Mouse (Mus musculus) adrenal gland, postnatal 36 days (tissue): ENCODE results near the gene Stat5a. TPM values are rescaled to one million over a fixed set of nuclear protein-coding genes. Genes with fewer than 3 reads are reported as not detected.
A peak's percentile ranks its signal among the peaks of the same experiment; 100 is the strongest.

Experiments used
- DNase-seq, 2 experiments: peaks; one replicate each; pipeline ENCODE4 v3.0.0; 2021; ENCODE audit warnings: mixed read lengths in 1 of 2
- total RNA-seq, 2 experiments: library from RNA; stranded (reverse); gene quantifications; 2 replicates each; pipeline ENCODE4 v1.2.3; 2021

Stat5a gene
- total RNA-seq, 2 experiments from 2014 or later = 26.3 to 39.8 TPM

- peak; percentile 91 to 93 for DNase-seq
Measured at GRCm38 (mm10) chr11:100860198-100861048, 1.3 kb downstream of the Stat5a start.

GRCm38 (mm10) chr11:100861335-100861734, 2.2 kb downstream of the Stat5a start:
- no peak for DNase-seq

GRCm38 (mm10) chr11:100861836-100862235, 2.7 kb downstream of the Stat5a start:
- DNase-seq = no peak

- DNase-seq = no peak
Measured at GRCm38 (mm10) chr11:100863141-100863540, 4.0 kb downstream of the Stat5a start.

- no peak for DNase-seq
Measured at GRCm38 (mm10) chr11:100865618-100866017, 6.5 kb downstream of the Stat5a start.

- DNase-seq = peak; percentile 33 to 58
Measured at GRCm38 (mm10) chr11:100870256-100870967, 11.3 kb downstream of the Stat5a start.

GRCm38 (mm10) chr11:100870968-100871350, 11.8 kb downstream of the Stat5a start:
- no peak for DNase-seq

- DNase-seq = no peak
Measured at GRCm38 (mm10) chr11:100875761-100876160, 16.6 kb downstream of the Stat5a start.

GRCm38 (mm10) chr11:100879321-100880078, 20.3 kb downstream of the Stat5a start:
- DNase-seq = no peak

GRCm38 (mm10) chr11:100883640-100884039, 24.5 kb downstream of the Stat5a start:
- DNase-seq = no peak

GRCm38 (mm10) chr11:100885472-100885871, 26.3 kb downstream of the Stat5a start:
- DNase-seq = no peak

- DNase-seq = no peak
Measured at GRCm38 (mm10) chr11:100886188-100886740, 27.1 kb downstream of the Stat5a start.

- peak; percentile 28 to 33 for DNase-seq
Measured at GRCm38 (mm10) chr11:100887236-100887635, 28.1 kb downstream of the Stat5a start.

GRCm38 (mm10) chr11:100887764-100888163, 28.6 kb downstream of the Stat5a start:
- peak; percentile 30 to 69 for DNase-seq

- DNase-seq = no peak
Measured at GRCm38 (mm10) chr11:100888348-100888820, 29.2 kb downstream of the Stat5a start.

- DNase-seq = no peak
Measured at GRCm38 (mm10) chr11:100890481-100890880, 31.3 kb downstream of the Stat5a start.

GRCm38 (mm10) chr11:100891256-100892123, 32.3 kb downstream of the Stat5a start:
- DNase-seq = no peak

- peak; percentile 31 to 35 for DNase-seq
Measured at GRCm38 (mm10) chr11:100892435-100892834, 33.3 kb downstream of the Stat5a start.

GRCm38 (mm10) chr11:100893482-100893881, 34.3 kb downstream of the Stat5a start:
- peak; percentile 90 to 93 for DNase-seq

GRCm38 (mm10) chr11:100894146-100894918, 35.2 kb downstream of the Stat5a start:
- DNase-seq = no peak
